Mouse (Mus musculus): ENCODE measurements around the gene Ccpg1.

The Ccpg1 gene

DNA sequence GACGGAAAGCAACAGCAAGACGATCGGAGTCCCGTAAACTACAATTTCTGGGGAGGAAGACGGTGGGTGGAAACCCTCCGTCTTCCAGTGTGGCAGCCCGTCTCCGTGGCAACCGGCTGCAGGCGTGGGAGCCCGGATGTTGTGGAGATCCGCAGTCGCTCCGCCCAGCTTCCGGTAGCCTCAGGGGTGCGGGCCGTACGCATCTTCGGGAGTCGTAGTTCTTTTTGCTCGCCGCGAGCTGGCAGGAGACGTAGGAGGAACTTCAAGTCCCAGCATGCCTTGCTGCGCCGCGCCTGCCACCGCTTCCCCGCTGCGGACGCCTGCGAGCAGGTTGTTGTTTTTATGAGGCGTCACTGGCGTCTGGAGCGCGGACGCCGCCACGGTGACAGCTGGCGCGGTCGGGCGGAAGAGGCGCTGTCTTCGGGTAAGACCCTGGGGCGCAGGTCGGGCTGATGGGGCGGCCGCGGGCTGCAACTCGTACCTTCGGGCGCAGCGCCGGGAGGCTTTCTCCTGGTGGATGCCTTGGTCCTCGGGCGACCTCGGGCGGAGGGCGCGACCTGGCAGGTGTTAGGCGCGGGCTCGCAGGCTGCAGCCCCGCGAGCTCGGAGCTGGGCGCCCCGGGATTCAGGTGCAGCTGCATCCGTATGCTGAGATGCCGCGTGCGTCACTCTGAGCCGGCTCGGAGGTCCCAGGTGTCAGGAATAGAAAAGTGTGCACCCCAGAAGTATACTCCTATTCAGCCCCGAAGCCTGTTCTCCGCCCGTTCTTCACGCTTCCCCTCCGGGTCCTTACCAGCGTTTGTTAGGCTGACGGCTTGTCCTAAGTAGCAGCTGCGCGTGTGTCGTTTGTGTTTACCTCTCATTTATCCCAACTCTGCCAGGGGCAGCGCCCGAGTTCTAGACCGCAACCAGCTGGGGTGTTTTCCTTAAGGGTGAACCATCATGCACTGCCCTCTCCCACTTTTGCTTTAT is at the start of gene Ccpg1, which contains the start of gene Ccpg1os:
TSS of gene Ccpg1 (plus strand) at position 180 of the 971 bp plus-strand sequence.
TSS of gene Ccpg1os (minus strand) at position 133 of the 971 bp plus-strand sequence.
- in situ Hi-C loops (cut with MboI, MseI) = no loop called here

DNA sequence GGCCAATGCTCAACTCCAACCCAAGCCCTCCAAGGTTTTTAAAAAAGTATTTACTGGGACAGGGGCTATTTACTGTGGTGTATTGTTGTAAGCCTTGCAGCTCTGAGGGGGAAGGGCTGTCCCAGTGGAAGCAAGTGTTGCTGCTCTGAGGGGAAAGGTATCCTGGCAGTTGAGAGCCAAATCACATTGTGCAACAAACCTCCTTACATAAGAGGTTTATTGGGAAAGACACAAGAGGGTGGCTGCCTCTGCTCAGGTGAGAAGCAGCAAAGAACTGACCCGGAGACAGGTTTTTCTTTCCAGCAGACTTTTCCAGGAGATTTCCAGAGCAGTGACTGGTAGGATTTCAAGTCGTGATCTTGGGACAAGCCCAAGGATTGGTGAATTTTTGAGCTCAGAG is 48.9 kb upstream of the Ccpg1 start:
- in situ Hi-C loops (cut with MboI, MseI) = no loop called here

DNA sequence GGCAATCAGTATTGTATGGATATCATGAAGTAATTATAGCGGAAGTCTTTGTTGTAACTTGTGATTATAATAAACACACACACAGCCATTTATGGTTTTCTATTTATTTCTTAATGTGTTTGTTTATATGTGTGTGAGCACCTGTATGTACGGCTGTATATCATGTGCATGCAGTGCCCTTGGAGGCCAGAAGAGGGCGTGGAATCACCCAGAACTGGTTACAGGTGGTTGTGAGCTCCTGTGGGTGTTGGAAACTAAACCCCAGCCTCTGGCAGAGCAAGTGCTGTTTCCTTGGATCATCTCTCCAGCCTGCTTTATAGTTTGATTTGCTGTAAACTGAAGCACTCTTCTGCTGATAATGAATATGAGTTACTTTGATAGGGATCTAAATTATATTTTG is 41.8 kb upstream of the Ccpg1 start:
- in situ Hi-C loops (cut with MboI, MseI) = no loop called here

DNA sequence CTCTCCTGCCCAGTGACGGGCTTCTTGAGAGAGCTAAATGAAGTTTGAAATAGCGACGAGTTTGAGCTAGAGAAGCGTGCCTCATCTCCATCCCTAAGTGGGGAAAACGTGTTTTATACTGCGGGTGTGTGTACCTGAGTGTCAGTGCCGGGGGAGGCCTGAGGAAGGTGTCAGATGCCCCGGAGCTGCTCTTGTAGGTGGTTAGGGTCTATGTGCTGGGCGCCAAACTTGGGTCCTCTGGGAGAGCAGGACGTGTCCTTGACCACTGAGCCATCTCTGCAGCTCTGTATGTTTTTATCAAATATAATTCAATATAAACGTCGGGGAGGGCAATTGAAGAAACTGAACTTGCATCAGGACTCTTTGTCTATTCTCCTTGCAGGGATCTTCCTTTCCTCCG is 40.9 kb upstream of the Ccpg1 start:
- in situ Hi-C loops (cut with MboI, MseI) = no loop called here

DNA sequence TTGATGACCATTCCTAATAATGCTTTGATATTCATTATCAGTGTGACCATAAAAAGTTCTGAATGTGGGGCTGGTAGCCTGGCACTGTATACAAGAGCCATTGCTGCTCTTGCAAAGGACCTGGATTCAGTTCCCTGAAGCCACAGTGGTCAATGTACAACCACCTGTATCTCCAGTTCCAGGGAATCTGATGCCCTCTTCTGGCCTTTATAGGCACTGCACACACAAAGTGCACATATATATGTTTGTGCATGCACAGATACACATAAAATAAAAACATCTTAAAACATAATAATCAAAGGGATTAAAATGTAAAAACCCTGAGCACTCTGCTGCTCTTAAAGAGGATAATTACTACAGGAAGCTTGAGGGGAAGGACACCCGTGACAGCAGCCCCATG is 38.2 kb upstream of the Ccpg1 start:
- in situ Hi-C loops (cut with MboI, MseI) = no loop called here

DNA sequence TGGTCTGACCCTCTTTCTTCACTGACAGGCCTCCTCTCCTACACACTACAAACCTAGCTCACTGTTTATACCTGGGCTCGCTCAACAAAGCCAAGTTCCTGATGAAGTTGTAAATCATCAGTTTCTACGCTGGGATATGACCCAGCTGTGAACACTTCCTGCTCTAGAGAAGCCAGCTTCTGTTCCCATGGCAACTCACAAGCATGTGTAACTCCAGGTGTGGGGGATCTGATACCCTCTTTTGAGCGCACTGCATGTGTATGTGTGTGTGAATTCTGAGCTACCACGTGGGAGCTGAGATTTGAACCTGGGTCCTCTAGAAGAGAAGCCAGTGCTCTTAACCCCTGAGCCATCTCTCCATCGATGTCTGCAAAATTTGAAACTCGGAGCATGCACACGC is 35.7 kb upstream of the Ccpg1 start:
- in situ Hi-C loops (cut with MboI, MseI) = no loop called here

DNA sequence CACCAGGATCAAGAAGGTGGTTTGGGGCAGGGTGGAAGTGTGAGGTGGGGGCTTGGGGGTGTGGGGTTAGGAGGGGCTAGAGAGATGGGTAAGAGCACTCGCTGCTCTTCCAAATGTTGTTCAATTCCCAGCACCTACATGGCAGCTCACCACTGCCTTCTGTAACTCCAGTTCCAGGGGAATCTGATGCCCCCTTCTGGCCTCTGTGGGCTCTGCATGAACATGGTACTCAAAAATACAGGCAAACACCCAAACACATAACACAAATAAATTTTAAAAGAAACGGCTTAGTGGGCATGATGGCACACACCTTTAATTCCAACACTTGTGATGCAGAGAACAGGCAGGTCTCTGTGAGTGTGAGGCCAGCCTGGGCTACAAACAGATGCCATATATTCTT is 30.5 kb upstream of the Ccpg1 start:
- in situ Hi-C loops (cut with MboI, MseI) = loop anchor here in 1 of 2 experiments (10.0 kb wide), 1 partner anchor 420 kb away; the partner anchor contains the start of gene Rfx7

DNA sequence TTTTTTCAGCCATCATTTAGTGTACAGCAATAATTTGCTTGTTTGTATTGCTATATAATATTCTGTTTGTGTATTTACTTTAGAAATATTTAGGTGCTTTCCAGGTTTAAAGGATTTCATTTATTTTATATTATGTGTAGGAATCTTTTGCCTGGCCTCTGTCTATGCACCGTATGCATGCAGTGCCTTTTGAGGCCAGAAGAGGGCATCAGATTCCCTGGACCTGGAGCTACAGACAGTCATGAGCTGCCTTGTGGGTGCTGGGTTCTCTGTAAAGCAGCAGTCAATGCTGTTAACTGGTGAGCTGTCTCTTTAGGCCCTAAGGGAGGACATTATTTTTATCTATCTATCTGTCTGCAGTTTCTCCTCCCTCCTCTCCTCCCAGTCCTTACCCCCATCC is 29.7 kb upstream of the Ccpg1 start:
- in situ Hi-C loops (cut with MboI, MseI) = loop anchor here in 1 of 2 experiments (10.0 kb wide), 1 partner anchor 421 kb away; the partner anchor contains the start of gene Rfx7

DNA sequence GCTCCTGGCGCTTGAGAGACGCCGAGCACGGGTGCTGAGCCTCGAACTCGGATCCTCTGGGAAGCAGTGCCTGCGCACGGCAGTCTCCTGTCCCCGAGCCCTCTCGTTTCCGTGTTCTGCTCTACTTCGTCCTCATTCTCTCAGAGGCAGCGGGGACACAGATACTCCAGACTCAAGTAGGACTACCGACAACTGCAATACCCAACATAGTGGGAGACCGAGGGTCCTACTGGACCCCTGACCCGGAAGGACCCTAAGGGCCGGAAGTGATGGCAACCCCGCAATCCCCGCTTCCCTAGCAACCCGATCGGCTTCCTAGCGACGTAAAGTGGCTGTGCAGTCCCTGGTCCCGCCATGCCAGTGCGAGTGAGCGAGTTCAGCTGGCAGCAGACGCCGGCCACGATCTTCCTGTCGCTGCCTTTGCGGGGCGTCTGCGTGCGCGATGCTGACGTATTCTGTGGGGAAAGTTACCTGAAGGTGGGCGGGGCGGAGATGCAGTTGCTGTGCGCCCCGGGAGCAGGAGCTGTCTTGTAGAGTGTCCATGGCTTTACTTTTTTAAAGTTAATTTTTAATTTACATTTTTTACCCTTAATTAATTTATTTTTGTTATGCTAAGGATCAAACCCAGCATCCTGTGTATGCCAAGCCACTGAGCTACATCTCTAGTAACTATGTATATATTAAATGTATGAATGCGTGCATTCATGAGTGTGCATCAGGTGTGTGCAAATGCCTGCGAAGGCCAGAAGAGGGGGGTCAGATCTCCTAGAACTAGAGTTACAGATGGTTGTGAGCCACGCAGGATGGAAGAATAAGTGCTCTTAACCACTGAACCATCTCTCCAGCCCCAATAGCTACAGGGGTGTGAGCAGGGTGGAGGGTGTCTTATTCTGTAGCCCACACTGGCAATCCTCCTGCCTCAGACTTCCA is 26.4 kb upstream of the Ccpg1 start, which contains the start of the genes Dyx1c1 and Gm44503:
TSS of gene Dyx1c1 (plus strand) at position 265 of the 930 bp plus-strand sequence.
TSS of gene Gm44503 (plus strand) at position 332 of the 930 bp plus-strand sequence.
- in situ Hi-C loops (cut with MboI, MseI) = loop anchor here in 1 of 2 experiments (10.0 kb wide), 1 partner anchor 424 kb away; the partner anchor contains the start of gene Rfx7

DNA sequence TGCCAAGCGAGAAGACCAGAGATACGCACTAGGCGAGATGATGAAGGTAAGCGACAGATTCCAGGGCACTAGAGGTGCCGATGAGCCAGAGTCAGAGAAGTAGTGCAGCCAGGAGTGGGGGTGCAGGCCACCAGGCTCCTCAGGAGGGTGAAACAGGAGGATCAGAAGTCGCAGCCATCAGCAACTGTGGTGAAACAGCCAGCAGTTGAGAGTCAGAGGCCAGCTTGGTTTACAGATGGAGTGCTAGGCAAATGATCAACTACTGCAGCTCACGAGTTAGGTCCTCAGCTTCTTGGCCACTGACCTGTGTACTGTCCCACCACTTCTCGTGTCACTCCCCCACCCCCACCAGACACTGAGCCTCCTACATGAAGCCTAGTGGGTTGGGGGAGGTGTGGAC is 23.9 kb upstream of the Ccpg1 start:
- in situ Hi-C loops (cut with MboI, MseI) = no loop called here

DNA sequence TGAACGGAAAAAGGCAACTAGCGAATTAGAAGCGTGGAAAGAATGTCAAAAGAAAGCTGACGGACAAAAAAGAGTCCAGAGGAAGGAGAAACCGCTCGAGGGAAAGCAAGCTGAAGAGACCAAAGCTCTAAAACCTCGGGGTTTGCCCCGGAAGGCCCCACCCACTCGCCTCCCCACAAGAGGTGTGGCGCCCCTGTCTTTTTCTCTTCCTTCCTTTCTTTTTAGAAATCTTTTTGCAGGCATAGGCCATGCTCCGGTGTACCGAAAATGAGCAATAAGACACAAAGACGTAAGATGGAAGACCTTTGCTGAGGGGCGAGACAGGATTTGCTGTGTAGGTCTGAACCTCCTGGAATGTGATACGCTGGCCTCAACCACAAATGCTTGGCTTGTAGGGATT is 23.3 kb upstream of the Ccpg1 start:
- in situ Hi-C loops (cut with MboI, MseI) = no loop called here

DNA sequence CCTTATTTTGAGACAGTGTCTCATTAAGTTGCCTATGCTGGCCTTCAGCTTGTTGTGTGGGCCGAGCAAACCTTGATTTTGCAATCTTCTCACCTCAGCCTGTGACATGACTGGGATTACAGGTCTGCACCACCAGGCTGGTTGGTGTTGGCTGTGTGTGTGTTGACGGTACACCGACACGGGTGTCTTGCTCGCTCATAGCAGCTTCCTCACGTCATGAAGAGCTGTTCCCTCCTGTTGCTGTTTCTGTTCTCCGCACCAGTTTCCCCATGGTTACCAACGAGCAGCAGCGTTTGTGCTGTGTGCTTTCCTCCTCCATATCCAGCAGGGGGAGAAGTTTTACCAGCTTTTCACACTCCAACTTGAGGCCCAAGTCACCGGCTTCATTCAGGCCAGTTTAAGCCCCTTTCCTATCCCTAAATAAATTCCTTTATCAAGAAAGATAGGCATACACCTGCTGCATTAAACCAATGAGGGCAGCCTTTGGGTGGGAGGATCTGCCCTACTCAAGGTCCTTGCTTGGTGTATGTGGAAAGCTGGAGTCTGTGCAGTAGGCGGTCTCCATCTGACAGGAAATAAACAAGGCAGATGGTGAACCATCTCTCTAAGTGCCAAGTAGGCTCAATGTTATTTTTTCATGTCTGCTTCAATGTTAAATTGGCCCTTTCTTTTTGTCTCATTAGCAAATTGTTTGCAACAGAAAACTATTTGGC is 16.7 kb upstream of the Ccpg1 start:
- in situ Hi-C loops (cut with MboI, MseI) = loop anchor here in 1 of 2 experiments (5.0 kb wide), 1 partner anchor 119 kb away; no protein-coding TSS in a partner anchor

DNA sequence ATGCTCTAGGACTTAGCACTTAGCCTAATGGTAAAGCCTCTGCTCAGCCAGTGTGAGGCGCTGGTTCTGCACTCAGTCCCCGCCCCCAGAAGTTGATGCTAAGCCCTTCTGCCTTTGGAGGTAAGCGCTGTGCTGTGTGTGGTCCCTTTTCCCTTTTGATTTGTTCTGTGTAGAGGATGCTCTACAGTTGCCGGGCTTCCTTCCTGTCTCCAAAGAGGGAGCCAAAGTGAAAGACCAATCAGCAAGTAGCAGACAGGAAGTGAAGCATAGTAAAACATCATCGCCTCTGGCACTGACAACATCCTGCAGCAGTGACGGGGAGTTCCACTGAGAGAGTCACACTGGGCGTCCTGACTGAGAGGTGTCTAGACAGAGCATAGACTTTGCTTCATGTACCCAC is 15.4 kb upstream of the Ccpg1 start:
- in situ Hi-C loops (cut with MboI, MseI) = loop anchor here (5.0 kb wide), 2 partner anchors 117 to 122 kb away; no protein-coding TSS in a partner anchor

DNA sequence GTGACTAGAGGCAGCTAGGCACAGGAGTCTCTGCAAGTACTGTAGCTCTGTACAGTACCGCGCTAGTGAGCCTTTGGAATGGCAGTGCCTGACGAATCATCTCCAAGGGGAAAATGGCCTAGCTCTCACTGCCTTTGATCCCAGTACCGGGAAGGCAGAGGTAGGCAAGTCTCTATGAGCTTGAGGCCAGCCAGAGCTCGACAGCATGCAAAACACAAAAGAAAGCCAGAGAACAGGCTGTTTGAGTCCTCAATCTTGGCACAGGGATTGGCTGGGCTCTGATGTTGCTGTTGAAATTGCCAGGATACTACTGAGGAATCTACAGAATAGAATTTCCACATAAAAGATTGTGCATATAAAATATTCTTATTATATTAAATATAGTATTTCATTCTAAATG is 12.8 kb upstream of the Ccpg1 start:
- in situ Hi-C loops (cut with MboI, MseI) = loop anchor here in 1 of 2 experiments (5.0 kb wide), 1 partner anchor 120 kb away; no protein-coding TSS in a partner anchor

DNA sequence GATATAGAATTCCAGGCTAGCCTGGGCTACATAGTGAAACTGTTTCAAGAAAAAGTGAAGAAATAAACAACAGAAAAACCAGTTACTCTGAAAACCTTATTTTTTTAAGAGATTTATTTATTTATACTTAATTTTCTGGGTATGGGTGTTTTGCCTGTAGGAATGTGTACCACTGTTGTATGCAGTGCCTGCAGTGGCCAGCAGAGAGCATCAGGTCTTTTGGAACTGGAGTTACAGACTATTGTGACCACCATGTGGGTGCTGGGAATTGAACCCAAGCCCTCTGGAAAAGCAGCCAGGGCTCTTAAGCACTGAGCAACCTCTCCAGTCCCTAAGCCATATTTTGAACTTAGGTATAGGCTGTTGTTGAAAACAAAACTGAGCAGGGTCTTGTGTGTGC is 12.2 kb upstream of the Ccpg1 start:
- in situ Hi-C loops (cut with MboI, MseI) = loop anchor here in 1 of 2 experiments (5.0 kb wide), 1 partner anchor 119 kb away; no protein-coding TSS in a partner anchor

DNA sequence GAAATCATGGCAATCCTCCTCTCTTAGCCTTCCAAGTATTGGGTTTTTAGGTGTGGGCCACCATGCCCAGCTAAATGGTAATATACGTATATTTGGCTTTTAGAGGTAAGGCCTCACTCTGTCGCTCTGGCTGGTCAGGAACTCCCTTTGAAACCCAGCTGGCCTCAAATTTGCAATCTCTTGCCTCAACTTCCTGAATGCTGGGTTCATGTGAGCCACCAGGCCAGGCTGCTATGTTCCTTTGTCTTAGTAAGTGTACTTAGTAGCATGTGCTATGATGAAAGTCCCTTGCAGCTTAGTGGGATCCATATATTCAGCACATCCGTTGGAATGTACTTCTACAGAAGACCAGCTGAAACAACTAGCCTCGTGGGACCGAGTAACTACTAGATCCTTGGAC is 10.5 kb upstream of the Ccpg1 start:
- in situ Hi-C loops (cut with MboI, MseI) = loop anchor here in 1 of 2 experiments (5.0 kb wide), 1 partner anchor 118 kb away; no protein-coding TSS in a partner anchor

DNA sequence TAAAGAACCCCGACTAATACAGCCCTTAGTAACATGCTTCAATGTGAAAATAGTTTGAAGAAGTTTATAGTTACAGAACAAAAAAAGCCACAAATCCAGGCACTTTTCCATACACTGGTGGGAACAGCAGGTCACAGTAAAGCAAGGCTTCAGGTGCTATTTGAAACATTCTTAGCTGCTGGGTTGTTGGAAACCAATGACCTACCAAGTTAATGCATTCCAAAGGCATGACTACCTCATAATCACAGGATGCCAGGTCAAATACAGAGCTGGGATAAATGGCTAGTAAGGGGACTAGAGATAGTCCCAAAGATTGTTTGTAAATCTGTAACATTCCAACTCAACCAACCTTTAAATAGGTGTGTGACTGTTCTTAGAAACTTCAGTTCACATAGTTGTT is 10.0 kb upstream of the Ccpg1 start:
- in situ Hi-C loops (cut with MboI, MseI) = no loop called here

DNA sequence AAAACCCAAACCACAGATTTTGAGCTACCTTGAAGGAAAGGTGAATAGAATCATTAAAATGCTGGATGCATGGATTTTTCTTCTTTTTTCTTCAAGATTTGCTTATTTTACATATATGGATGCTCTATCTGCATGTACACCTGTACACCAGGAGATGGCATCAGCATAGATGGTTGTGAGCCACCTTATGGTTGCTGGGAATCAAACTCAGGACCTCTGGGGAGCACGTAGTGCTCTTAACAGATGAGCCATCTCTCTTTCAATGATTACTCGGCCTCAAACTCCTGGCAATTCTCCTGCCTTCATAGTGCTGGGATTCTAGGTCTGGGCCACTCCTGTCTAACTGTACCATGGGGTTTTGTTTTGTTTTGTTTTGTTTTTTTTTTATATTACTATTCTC is 2.2 kb upstream of the Ccpg1 start:
- in situ Hi-C loops (cut with MboI, MseI) = no loop called here

DNA sequence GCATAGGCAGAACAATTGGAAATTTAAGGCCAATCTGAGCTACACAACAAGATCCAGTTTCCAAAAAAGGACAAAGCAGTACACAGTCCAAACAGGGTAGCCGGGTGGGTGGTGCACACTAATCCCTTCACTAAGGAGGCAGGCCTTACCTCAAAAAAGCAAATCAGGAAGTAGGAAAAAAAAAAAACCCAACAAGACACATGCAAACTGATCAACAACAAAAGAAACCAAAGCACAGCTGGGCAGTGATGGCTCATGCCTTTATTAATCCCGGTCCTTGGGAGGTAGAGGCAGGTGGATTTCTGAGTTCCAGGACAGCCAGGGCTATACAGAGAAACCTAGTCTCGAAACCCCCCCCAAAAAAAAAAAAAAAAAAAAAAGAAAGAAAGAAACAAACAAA is 2.5 kb downstream of the Ccpg1 start:
- in situ Hi-C loops (cut with MboI, MseI) = no loop called here

DNA sequence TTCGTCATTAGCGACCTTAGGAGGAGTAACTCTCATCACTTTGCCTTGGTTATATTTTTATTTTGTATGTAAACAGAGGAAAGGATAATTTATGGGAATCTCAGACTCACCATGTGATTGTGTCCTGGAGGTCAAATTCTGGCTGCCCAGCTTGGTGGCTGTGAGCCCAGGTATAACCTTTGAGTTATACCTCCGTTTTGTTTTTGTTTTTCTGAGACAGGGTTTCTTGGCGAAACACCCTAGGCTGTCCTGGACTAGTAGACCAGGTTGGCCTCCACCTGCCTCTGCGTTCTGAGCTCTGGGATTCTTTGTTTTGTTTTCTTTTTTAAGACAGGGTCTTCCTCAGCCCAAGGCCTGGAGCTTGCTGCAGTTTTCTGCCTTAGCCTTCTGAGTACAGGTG is 3.5 kb downstream of the Ccpg1 start:
- in situ Hi-C loops (cut with MboI, MseI) = no loop called here

DNA sequence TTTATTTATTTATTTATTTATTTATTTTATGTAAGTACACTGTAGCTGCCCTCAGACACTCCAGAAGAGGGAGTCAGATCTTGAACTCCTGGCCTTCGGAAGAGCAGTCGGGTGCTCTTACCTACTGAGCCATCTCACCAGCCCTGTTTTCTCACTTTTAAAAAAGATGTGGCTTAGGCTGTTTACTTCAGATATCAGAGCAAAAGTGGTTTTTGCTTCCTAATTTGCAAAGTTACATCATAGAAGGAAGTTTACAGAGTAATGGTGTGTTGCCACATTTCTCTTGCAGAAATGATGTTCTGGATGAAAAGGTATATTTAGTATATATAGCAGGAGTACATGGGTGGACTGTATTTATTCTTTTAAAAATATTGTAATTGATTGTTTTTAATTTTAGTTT is 6.2 kb downstream of the Ccpg1 start:
- in situ Hi-C loops (cut with MboI, MseI) = no loop called here
